Mouse (Mus musculus): ENCODE measurements around the gene Mettl21a.

DNA sequence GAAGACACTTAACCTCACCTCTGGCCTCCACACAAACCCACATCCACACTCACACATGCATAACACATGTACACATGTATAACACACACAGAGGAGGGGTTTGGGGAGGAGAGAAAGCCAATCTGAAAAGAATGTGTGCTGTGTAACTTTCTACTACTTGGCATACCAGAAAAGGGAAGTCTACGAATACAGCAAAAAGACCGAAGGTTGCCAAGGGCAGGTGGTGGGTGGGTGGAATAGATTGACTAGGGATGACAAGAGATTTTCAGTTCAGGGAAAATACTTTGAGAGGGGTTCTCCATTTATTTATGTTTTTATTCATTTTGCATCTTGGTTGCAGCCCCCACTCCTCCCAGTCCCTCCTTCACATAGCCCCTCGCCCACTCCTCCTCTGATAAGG, 27.5 kb upstream of the Mettl21a start:
- TF ChIP-seq POLR2AphosphoS2 (IDR thresholded peaks at IDR 0.05; ENCODE audit: low read depth, low read length) (no peak), POLR2A (IDR thresholded peaks at IDR 0.05; ENCODE audit: low read depth, low read length) (no peak), MYC (IDR thresholded peaks at IDR 0.05; ENCODE audit: low read depth, low read length) (no peak), E2F4 (IDR thresholded peaks at IDR 0.05; ENCODE audit: insufficient replicate concordance, low read depth, low read length) (no peak), PAX5 (IDR thresholded peaks at IDR 0.05; ENCODE audit: low read length) (no peak), CTCF (conservative IDR thresholded peaks at IDR 0.05 in 1 of 2, IDR thresholded peaks at IDR 0.05 in 1 of 2; ENCODE audit: low read depth in 2 of 2, low read length in 2 of 2) (no peak), MAX (IDR thresholded peaks at IDR 0.05; ENCODE audit: low read length) (no peak), JUN (IDR thresholded peaks at IDR 0.05; ENCODE audit: insufficient read depth, low read depth, low read length) (no peak), RAD21 (IDR thresholded peaks at IDR 0.05; ENCODE audit: low read depth, low read length) (no peak), ZC3H11A (IDR thresholded peaks at IDR 0.05; ENCODE audit: low read depth, low read length) (no peak)

Measured in CH12.LX (cell line).